In genomic region chr11:96351312-96351711, GRCm38 (mm10) we compare ENCODE assay signal across 10 mouse cellular contexts. TPM values are rescaled to one million over a fixed set of nuclear protein-coding genes. Genes with fewer than 3 reads are reported as not detected.
DNase-seq lines count a peak whose midpoint lies in the region; ATAC-seq and TF ChIP-seq lines count a peak whose summit lies in the region.
"Had no signal": no experiment of that assay in that cellular context is flagged by ENCODE, and none has a peak within 500 bp of the region (broad histone marks: within the 10 kb centered on the region; RNA-seq: fewer than 3 reads in every experiment).

No protein-coding gene starts in this region.

- H3K9ac ChIP-seq in heart, embryonic 13.5 days, result peak overlapping the region; percentile 82
- peak overlapping the region; percentile 100 for H3K9ac ChIP-seq in neural tube, embryonic 13.5 days

- peaks cover 30% of the 10 kb centered on the region for H3K4me1 ChIP-seq in heart, embryonic 13.5 days
- H3K4me1 ChIP-seq in neural tube, embryonic 13.5 days (replicated peaks), result peaks cover 65% of the 10 kb centered on the region
- H3K4me1 ChIP-seq in cerebellum, adult 2 months (ENCODE audit: control insufficient read depth, insufficient read depth, low read length), result no peaks in the 10 kb centered on the region

- peak overlapping the region; percentile 55 for H3K4me3 ChIP-seq in heart, embryonic 13.5 days
- peak overlapping the region; percentile 95 for H3K4me3 ChIP-seq in neural tube, embryonic 13.5 days
- H3K4me3 ChIP-seq in cerebellum, adult 2 months (replicated peaks; ENCODE audit: insufficient read depth, low read depth, low read length), result no peak overlapping the region

- H3K36me3 ChIP-seq in heart, embryonic 13.5 days, result no peaks in the 10 kb centered on the region
- peaks cover 15% of the 10 kb centered on the region; the same call in 1 of the 2 replicates for H3K36me3 ChIP-seq in neural tube, embryonic 13.5 days

- TF ChIP-seq POLR2A in cerebellum, adult 2 months (IDR thresholded peaks at IDR 0.05; ENCODE audit: borderline replicate concordance, insufficient read depth, low read length), result no peak

- ATAC-seq in heart, embryonic 13.5 days (ENCODE audit: extremely low read depth, insufficient number of reproducible peaks, low FRiP score, low TSS enrichment), result no peak
- peak; percentile 22; the same call in 1 of the 2 replicates for ATAC-seq in neural tube, embryonic 13.5 days (ENCODE audit: low read depth)

- no peak for TF ChIP-seq CTCF in cerebellum, adult 2 months (IDR thresholded peaks at IDR 0.05; ENCODE audit: borderline replicate concordance, insufficient read depth, low read depth, low read length)

- DNase-seq in heart, adult 8-10 months (ENCODE audit: low spot score), result no peak
- peak; percentile 56 for DNase-seq in embryo, embryonic 9.5 days (ENCODE audit: extremely low spot score)
- DNase-seq in kidney, adult 9 months, result peak; percentile 76
- DNase-seq in retina, embryonic 14.5 days (ENCODE audit: low spot score), result no peak
- no peak for DNase-seq in cerebellum, adult 2 months
- DNase-seq in gastrocnemius, adult 18-20 months (ENCODE audit: low spot score), result no peak
- DNase-seq: right cerebral cortex, postnatal 4 days had no signal

- no peaks in the 10 kb centered on the region for H3K9me3 ChIP-seq in heart, embryonic 13.5 days
- H3K9me3 ChIP-seq in neural tube, embryonic 13.5 days, result no peaks in the 10 kb centered on the region

- peak overlapping the region; percentile 70 for H3K27ac ChIP-seq in heart, embryonic 13.5 days (replicated peaks)
- H3K27ac ChIP-seq in neural tube, embryonic 13.5 days (replicated peaks), result peak overlapping the region; percentile 100
- H3K27ac ChIP-seq in cerebellum, adult 2 months (ENCODE audit: insufficient read depth, low read length), result no peak overlapping the region

- 18% methylated on average over 11 of the region's 11 CpGs for WGBS in heart, embryonic 13.5 days
- 6% methylated on average over 11 of the region's 11 CpGs for WGBS in neural tube, embryonic 13.5 days
- 7% methylated on average over 11 of the region's 11 CpGs for WGBS in cerebellum, adult 2 months

- H3K27me3 ChIP-seq in heart, embryonic 13.5 days (replicated peaks), result peaks cover 93% of the 10 kb centered on the region
- H3K27me3 ChIP-seq in neural tube, embryonic 13.5 days, result no peaks in the 10 kb centered on the region
- peaks cover 16% of the 10 kb centered on the region for H3K27me3 ChIP-seq in cerebellum, adult 2 months (ENCODE audit: control insufficient read depth, insufficient read depth, low read length)

- peak overlapping the region; percentile 69 for H3K4me2 ChIP-seq in heart, embryonic 13.5 days
- peak overlapping the region; percentile 95 for H3K4me2 ChIP-seq in neural tube, embryonic 13.5 days

RNA-seq across cellular contexts. Expression of gene Hoxb2, which starts 1.0 kb away (rescaled TPM):
- 3.6 and 5.9 TPM in 2 replicates for polyA plus RNA-seq in heart, embryonic 13.5 days (2015; fragmentation: Nextera tagmentation; extraction: Ambion mirVana)
- total RNA-seq in heart, adult 8-10 months (2022), result under 1 TPM; 0.38 to 0.80 (median 0.64) TPM
- polyA plus RNA-seq in neural tube, embryonic 13.5 days (2015; fragmentation: Nextera tagmentation; extraction: Ambion mirVana), result 63.0 and 67.1 TPM in 2 replicates
- polyA plus RNA-seq in cerebellum, adult 2 months (2012; rRNA removed), result 4.2 and 4.7 TPM in 2 replicates
- not detected for total RNA-seq in gastrocnemius, adult 18-20 months (2021)

RNA-seq across cellular contexts. Expression of gene Hoxb1, which starts 14.2 kb away (rescaled TPM):
- polyA plus RNA-seq in heart, embryonic 13.5 days (2015; fragmentation: Nextera tagmentation; extraction: Ambion mirVana), result 0.17 and 0.18 TPM in 2 replicates
- not detected for total RNA-seq in heart, adult 8-10 months (2022)
- 1.2 and 1.6 TPM in 2 replicates for polyA plus RNA-seq in neural tube, embryonic 13.5 days (2015; fragmentation: Nextera tagmentation; extraction: Ambion mirVana)
- polyA plus RNA-seq in cerebellum, adult 2 months (2012; rRNA removed), result 0.06 TPM in 1 of 2 replicates, not detected in the other
- not detected for total RNA-seq in gastrocnemius, adult 18-20 months (2021)
- total RNA-seq: megakaryocyte progenitor cell, adult 5-6 weeks had no signal

RNA-seq across cellular contexts. Expression of gene Hoxb3, which starts 28.2 kb away (rescaled TPM):
- 0.31 and 1.1 TPM in 2 replicates for polyA plus RNA-seq in heart, embryonic 13.5 days (2015; fragmentation: Nextera tagmentation; extraction: Ambion mirVana)
- total RNA-seq in heart, adult 8-10 months (2022), result under 1 TPM; 0.25 to 0.37 (median 0.30) TPM
- 12.8 and 14.7 TPM in 2 replicates for polyA plus RNA-seq in neural tube, embryonic 13.5 days (2015; fragmentation: Nextera tagmentation; extraction: Ambion mirVana)
- 5.4 and 5.5 TPM in 2 replicates for polyA plus RNA-seq in cerebellum, adult 2 months (2012; rRNA removed)
- total RNA-seq in gastrocnemius, adult 18-20 months (2021), result under 1 TPM; 0.21 to 0.39 TPM

RNA-seq across cellular contexts. Expression of gene Hoxb4, which starts 33.2 kb away (rescaled TPM):
- polyA plus RNA-seq in heart, embryonic 13.5 days (2015; fragmentation: Nextera tagmentation; extraction: Ambion mirVana), result 0.43 and 0.59 TPM in 2 replicates
- total RNA-seq in heart, adult 8-10 months (2022), result under 1 TPM; 0.35 to 0.63 (median 0.53) TPM
- polyA plus RNA-seq in neural tube, embryonic 13.5 days (2015; fragmentation: Nextera tagmentation; extraction: Ambion mirVana), result 7.5 and 8.7 TPM in 2 replicates
- polyA plus RNA-seq in cerebellum, adult 2 months (2012; rRNA removed), result 1.5 TPM in 2 replicates
- total RNA-seq in gastrocnemius, adult 18-20 months (2021), result under 1 TPM; 0.16 to 0.31 TPM

RNA-seq across cellular contexts. Expression of gene Hoxb5, which starts 48.2 kb away (rescaled TPM):
- 3.8 and 5.5 TPM in 2 replicates for polyA plus RNA-seq in heart, embryonic 13.5 days (2015; fragmentation: Nextera tagmentation; extraction: Ambion mirVana)
- total RNA-seq in heart, adult 8-10 months (2022), result under 1 TPM in 1 of 4 experiments, not detected in 3; 0.11 TPM
- polyA plus RNA-seq in neural tube, embryonic 13.5 days (2015; fragmentation: Nextera tagmentation; extraction: Ambion mirVana), result 67.1 and 88.3 TPM in 2 replicates
- polyA plus RNA-seq in cerebellum, adult 2 months (2012; rRNA removed), result 6.8 and 9.3 TPM in 2 replicates
- total RNA-seq in gastrocnemius, adult 18-20 months (2021), result under 1 TPM; 0.09 to 0.14 TPM

Comparison
In these comparisons a context has a peak if more than half of its experiments do, and no peak if none do; other contexts are left out.
1. DNase-seq: peak in embryo, embryonic 9.5 days (single experiment) and kidney, adult 9 months (single experiment); none in heart, adult 8-10 months (single experiment), retina, embryonic 14.5 days (single experiment), cerebellum, adult 2 months (0 of 2) and gastrocnemius, adult 18-20 months (single experiment).